Mouse (Mus musculus) kidney, adult 11 months (tissue): Measurements from ENCODE around the gene Kat7.

ENCODE experiments used
- DNase-seq: peaks from one replicate; pipeline ENCODE4 v3.0.0; 2022

The Kat7 gene

DNA sequence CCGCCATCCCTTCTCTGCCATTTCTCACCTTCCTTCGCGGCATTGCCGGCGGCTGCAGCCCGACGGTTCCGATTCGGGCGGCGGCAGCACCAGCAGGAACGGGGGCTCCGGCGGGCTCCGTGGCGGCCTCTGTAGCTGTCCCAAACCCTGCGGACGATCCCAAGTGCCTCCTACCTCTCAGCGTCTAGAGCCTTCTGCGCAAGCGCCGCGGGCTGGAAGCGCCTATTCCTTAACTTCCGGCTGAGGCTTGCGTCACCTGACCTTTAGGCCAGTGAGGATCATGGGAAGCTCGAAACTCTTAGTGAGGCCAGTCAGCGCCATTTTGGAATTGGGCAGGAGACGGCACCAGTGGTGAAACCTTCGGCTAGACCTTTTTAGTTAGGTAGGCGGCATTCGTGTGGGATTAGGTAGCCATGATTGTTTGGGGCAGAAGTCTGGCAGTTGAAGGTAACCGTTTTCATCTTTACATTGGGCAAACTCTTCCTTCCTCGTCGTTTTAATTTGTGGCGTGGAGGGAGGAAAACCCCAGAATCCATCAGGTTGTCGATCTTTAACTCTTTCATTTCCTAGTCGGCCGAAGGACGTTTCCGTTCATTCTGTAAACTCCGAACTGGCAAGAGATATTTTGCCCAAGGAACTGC lies at the start of gene Kat7:
TSS of gene Kat7 (minus strand) at position 240 of the 641 bp plus-strand sequence.
- peak; percentile 99 for DNase-seq

- no peak for DNase-seq
Measured at GRCm38 (mm10) chr11:95358263-95358662, 48.2 kb upstream of the Kat7 start.

GRCm38 (mm10) chr11:95356469-95357273 lies 46.6 kb upstream of the Kat7 start:
- peak; percentile 37 for DNase-seq

- DNase-seq: no peak
Measured at GRCm38 (mm10) chr11:95356039-95356438, 46.0 kb upstream of the Kat7 start.

DNA sequence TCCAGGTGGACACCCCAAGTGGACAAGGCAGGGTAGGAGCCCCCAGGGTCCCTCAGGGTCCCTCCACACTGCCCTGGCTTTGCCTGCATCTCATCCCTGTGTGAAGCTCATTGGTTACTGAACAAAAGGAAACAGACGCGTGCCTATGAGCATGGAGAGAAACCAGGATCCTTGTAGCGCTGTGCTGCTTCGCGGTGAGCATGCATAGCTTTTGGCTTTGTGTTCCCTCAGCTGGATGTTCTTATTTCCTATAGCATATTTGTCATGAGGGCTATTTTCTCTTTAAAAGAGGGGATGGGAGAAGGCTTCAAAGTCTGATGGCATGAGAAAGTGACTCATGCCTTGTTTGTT lies 45.6 kb upstream of the Kat7 start:
- no peak for DNase-seq

DNA sequence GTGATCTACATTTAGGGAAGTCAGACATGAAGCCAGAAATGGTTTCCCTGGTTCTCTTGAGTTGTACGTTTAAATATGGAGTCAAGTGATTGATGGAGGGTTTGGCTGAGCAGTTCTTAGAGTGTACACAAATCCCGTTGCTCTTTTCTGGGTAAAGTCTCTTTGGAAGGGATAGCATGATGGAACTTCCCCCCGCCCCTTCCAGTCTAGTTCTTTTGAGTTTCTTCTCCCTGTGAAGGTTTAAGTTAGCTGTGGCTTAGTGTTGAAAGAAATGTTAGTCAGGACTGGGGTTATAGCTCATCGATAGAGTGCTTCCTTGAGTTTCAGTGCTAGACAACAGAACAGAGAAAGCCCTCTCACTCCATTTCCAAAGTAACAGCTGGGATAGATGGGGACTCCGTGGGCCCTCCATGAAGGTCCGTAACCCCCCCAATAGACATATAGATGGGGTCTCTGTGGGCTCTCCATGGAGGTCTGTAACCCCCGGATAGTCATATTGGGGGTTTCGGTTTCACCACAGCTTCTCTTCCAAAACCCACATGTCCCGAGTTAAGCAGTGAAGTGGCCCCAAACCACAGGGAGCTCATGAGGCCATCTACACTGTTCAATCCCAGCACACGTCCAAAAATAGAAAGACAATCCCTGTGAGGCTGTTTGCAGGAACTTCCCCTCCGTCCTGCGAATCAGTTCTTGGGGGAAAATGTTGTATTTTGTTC lies 45.1 kb upstream of the Kat7 start:
- no peak for DNase-seq

GRCm38 (mm10) chr11:95354228-95354944 lies 44.3 kb upstream of the Kat7 start:
- no peak for DNase-seq

DNA sequence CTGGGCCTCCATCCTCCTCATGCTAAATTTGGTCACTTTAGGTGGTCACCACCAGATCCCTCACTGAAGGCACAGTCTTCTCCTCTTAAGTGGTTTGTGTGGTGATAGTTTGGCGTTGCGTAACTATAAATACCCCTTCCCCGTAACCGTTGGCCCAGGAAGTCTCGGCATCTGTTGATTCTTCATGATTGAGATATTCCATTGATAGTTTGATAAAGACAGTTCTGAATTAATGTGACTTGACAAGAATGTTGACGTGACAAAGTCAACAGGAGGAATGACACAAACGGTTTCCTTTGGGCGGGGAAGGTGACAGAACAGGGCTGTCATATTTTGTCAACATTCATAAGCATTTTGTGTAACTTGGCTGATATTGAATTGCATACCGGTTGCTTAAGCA lies 43.2 kb upstream of the Kat7 start:
- no peak for DNase-seq

DNA sequence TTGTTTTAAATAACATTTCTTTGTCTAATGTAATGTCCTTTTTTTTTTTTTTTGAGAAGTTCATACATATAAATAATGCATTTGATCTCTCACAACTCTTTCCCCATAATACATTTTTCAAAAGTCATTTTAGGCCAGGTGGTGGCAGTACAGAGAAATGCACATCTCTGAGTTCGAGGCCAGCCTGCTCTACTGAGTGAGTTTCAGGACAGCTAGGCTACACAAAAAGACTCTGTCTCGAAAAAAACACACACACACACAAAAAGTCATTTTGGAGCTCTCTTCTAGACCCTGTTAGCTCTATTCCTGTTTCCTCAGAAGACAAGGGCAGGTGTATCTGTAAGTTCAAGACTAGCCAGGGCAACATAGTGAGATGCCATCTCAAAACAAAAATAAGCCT lies 42.6 kb upstream of the Kat7 start:
- no peak for DNase-seq

DNA sequence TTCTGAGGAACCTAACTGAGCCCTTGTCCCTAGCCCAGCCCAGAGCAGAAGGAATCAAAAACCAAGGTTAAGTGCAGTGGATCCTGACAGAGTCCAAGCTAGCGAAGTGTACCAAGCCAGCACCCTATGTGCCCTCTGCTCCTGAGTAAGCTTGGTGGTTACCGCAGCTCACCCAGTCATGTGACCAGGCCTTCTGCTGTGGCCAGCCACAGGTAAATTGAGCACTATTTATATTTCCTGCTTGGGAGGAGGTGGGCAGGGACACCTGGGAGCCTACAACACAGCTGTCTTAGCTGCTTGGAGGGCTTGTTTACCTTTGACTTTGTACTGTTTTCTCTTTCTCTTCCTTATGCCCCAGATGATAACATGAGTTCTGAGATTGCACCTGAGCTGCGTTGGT lies 40.9 kb upstream of the Kat7 start:
- DNase-seq: peak; percentile 68

- peak; percentile 82 for DNase-seq
Measured at GRCm38 (mm10) chr11:95350289-95350688, 40.2 kb upstream of the Kat7 start.

DNA sequence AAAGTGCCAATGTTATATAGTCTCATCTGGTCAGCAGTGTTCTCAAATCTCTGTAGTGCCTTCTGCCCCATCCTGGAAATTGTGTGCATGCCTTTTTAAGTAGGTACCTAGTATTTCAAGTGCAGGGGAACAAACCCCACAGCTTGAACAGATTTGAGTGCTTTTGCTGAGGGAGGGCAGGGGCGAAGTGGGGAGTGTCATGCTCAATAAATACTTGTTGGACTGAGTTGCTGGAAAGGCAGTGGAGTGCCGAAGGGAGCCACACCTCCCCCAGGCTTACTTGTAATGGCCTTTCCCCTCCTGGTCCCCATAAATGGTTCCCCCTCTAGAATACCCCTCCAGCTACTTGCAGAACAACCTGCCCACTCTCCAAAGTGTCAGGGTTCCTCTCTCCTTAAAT lies 34.1 kb upstream of the Kat7 start:
- no peak for DNase-seq

DNA sequence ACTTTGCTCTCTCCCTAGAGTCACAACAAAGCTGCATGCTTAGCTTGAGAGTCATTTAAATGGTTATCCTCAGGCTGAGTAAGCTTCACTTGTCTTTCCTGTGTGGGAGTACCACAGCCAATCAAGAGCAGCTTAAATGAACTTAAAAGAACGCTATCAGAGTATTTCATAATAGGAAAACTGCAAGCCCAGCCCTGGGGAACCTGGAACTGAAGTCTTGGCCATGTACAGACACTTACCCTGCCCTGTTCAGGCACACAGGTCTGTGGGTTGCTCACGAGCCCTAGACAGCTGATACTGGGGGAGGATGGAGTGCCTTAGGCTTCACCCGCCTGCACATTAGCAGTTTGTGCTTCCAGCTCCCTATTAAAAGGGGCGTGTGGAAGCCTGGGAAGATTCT lies 33.1 kb upstream of the Kat7 start:
- no peak for DNase-seq

DNA sequence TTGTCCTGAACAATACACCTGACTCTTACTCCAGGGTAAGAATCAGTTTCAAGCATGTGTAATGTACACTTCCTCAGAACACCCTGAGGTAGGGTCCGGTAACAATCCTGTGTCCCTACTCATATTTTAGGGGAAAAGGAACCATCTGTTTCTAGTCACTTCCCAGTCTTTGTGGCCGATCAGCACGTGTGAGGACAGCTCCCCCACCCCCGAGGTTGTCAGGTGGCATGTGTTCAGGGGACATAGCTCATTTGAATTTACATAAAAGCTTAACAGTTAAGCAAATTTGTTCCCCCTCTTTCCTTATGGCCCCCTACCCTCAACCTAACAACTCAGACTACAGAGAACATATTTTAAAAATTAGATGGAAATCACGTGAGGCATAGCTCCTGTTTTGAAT lies 30.6 kb upstream of the Kat7 start:
- no peak for DNase-seq

DNA sequence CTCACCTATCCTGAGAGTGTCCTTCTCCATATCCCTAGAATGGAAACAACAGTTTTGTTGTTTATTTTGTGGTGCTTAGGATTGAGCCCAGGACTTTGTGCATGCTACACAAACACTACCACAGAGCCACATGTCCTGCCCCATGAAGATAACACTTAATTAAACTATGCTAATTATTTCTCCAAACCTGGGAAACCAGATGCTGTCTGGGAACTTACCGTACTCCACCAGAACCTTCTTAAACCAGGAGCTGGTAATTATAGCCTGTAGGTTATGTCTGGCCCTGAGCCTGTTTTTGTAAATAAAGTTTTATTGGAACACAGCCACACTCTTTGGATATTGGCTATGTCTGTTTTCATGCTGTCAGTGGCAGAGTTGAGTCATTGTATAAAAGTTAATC lies 30.2 kb upstream of the Kat7 start:
- no peak for DNase-seq

DNA sequence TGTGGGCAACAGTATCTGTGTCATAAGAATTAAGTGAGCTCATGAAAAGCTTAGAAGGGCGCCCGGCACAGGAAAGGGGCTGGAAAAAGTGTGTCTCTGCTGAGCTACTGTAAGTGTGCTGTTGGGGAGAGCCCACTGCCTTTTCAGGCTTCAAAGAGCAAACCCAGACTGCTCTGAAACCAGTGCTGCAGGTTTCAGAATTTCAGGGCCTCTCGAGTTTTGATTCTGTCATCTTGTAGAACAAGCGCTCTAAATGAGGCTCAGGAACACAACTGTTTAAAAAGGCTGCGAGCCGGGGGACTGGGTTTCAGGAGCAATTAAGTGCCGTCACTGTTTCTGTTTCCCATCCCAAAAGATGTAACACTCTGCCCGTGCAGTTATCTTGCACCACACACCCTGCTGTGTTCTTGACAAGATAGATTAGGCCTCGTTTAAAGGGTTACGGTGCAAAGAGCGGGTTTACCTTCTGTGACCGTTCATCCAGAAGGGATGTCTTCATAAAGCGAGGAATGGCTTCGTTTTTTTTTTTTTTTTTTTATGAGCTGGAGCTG lies 29.5 kb upstream of the Kat7 start:
- DNase-seq: no peak

DNA sequence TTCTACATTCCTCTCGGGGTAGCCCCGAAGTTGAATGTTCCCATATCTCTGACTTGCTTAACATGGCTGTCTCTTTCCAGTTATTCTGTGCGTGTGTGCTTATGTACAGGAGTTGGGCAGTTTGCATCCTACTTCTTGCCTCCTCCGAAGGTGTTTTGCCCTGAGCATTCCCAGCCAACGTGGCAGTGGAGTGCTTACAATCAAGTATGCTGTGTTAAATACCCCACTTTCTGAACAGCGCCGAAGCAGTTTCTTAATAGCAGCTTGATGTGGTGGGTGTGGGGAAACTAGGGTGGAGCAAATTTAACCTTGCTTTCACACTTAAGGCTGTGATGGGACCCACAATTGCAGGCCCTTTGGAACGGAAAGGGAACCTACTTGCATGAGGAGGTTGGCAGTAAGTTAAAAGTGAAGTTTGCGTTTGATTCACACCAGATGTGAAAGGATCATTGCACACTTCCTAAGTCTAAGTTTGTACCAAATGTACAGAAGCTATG lies 27.8 kb upstream of the Kat7 start:
- no peak for DNase-seq

- DNase-seq: peak; percentile 59
Measured at GRCm38 (mm10) chr11:95337129-95337813, 27.2 kb upstream of the Kat7 start.

- DNase-seq: peak; percentile 94
Measured at GRCm38 (mm10) chr11:95336568-95337128, 26.6 kb upstream of the Kat7 start, which contains the start of gene Fam117a. TSS of gene Fam117a (plus strand) at chr11:95337018.

- DNase-seq: no peak
Measured at GRCm38 (mm10) chr11:95334448-95335060, 24.5 kb upstream of the Kat7 start.

- no peak for DNase-seq
Measured at GRCm38 (mm10) chr11:95333805-95334204, 23.8 kb upstream of the Kat7 start.
